Mouse (Mus musculus) lung, postnatal 0 days (tissue): ENCODE measurements around the gene Pgm5. TPM values are rescaled to one million over a fixed set of nuclear protein-coding genes. Genes with fewer than 3 reads are reported as not detected.

Experiments used
- ATAC-seq: fragments of 200-750 bp; cut with Nextera tagmentation; 2 replicates; pipeline ENCODE4 v1.8.0; 2017; ENCODE audit warnings: moderate library complexity
- DNase-seq: peaks from one replicate; pipeline ENCODE4 v3.0.0-alpha.2; 2016; ENCODE audit warnings: low spot score
- H3K27ac ChIP-seq: fragments of 300-500 bp; sonication (generic); 2 replicates; pipeline ENCODE4 v1.5.1; 2014; ENCODE audit warnings: antibody characterized with exemption, mild to moderate bottlenecking, low read length, mixed read lengths
- H3K27me3 ChIP-seq: fragments of 300-500 bp; sonication (generic); replicated peaks from 2 replicates; pipeline ENCODE4 v1.6.1; 2014; ENCODE audit warnings: low read length, mixed read lengths; ENCODE audit not compliant: insufficient read depth
- H3K36me3 ChIP-seq: fragments of 300-500 bp; sonication (generic); 2 replicates; pipeline ENCODE4 v1.6.1; 2014; ENCODE audit warnings: low read length, mixed read lengths; ENCODE audit not compliant: insufficient read depth
- H3K4me1 ChIP-seq: fragments of 300-500 bp; sonication (generic); 2 replicates; pipeline ENCODE4 v1.6.1; 2014; ENCODE audit warnings: antibody characterized with exemption, low read depth, low read length, mixed read lengths; ENCODE audit not compliant: insufficient read depth
- H3K4me2 ChIP-seq: fragments of 300-500 bp; sonication (generic); replicated peaks from 2 replicates; pipeline ENCODE4 v1.6.1; 2014; ENCODE audit warnings: low read depth, mild to moderate bottlenecking, low read length, moderate library complexity, mixed read lengths
- H3K4me3 ChIP-seq: fragments of 300-500 bp; sonication (generic); 2 replicates; pipeline ENCODE4 v1.5.1; 2014; ENCODE audit warnings: low read depth, low read length
- H3K9ac ChIP-seq: fragments of 300-500 bp; sonication (generic); replicated peaks from 2 replicates; pipeline ENCODE4 v1.6.1; 2014; ENCODE audit warnings: low read depth, mild to moderate bottlenecking
- H3K9me3 ChIP-seq: fragments of 300-500 bp; sonication (generic); 2 replicates; pipeline ENCODE4 v1.6.1; 2016; ENCODE audit warnings: low read length, mixed read lengths
- CTCF ChIP-seq: IDR thresholded peaks from 2 replicates; pipeline ENCODE4 v1.5.1; 2016; ENCODE audit warnings: antibody characterized with exemption, mild to moderate bottlenecking
- EP300 ChIP-seq: IDR thresholded peaks from 2 replicates; pipeline ENCODE4 v1.6.1; 2016; ENCODE audit warnings: antibody characterized with exemption, mild to moderate bottlenecking, control low read depth
- WGBS: fragments of 180-500 bp; shearing (Covaris S2); extraction: QIAGEN DNeasy Blood & Tissue Kit; methylation state at CpG from one replicate; pipeline ENCODE4 v1.1.7; 2014; 5-methylcytosine and 5-hydroxymethylcytosine counted together
- polyA plus RNA-seq: library from polyadenylated mRNA; unstranded; fragments of >200 nt; fragmentation: Nextera tagmentation; extraction: Ambion mirVana; gene quantifications from 2 replicates; pipeline ENCODE4 v1.2.1, GENCODE M21; 2015

The Pgm5 gene
- polyA plus RNA-seq, 1 experiment from 2014 or later = 3.4 TPM

DNA sequence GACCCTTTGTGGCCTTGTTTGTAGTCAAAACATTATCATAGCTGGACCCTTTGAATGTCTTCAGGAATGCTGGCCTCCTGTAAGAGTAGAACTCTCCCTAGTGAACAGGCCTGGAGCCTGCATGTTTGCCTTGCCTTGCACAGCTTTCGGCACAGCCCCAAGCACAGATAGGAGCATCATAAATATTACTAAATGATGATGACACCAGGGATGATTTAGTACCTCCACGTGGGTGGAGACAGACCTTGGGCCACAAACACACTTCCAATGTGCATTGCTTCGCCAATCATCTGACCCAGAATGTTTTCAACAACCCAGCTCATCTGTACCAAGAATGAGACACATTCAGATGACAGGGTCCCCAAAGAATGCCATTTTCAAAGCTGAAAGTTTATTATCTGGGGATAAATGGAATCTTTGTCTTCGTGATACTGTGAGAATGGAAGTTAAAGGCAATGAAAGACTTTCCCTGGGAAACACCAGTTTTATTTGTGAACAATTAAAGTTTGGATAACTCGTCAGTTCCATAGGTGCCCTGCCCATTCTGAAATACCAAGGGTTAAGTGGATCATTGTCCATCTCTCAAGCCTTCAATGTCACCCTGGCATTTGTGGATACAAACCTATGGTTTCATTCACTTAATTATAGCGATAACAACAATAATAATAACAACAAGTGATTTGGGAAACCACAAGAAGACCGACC, 49.4 kb downstream of the Pgm5 start:
- Histone ChIP-seq H3K36me3 (no peaks in the 10 kb centered on the region), H3K27ac (no peak overlapping the region), H3K4me2 (no peak overlapping the region), H3K9ac (no peak overlapping the region), H3K4me1 (no peaks in the 10 kb centered on the region), H3K4me3 (no peak overlapping the region), H3K9me3 (no peaks in the 10 kb centered on the region), H3K27me3 (no peaks in the 10 kb centered on the region)
- TF ChIP-seq CTCF = no peak
- no peak for TF ChIP-seq EP300
- 82% methylated on average over 7 of the region's 7 CpGs for WGBS
- ATAC-seq (no peak), DNase-seq (no peak)

DNA sequence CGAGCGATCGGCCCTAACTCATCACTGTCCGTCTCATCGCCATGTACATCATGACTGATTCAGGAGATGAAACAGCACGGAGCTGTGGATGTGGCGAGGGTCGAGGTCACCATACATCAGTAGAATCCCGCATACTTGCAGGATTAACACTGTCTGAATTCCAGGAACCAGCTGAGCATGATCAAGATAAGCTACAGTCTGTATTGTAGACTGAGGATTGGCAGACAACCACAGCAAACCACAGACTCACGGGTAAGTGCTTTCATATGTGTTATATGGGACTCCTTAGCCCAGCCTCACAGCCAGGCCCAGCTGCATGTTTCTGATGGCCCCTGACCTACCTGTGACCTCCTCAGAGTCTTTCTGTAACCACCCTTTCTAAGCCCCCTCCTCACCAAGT, 50.2 kb downstream of the Pgm5 start:
- Histone ChIP-seq H3K36me3 (no peaks in the 10 kb centered on the region), H3K4me2 (no peak overlapping the region), H3K9me3 (no peaks in the 10 kb centered on the region), H3K9ac (no peak overlapping the region), H3K4me1 (no peaks in the 10 kb centered on the region), H3K27me3 (no peaks in the 10 kb centered on the region), H3K27ac (no peak overlapping the region), H3K4me3 (no peak overlapping the region)
- ATAC-seq (no peak), DNase-seq (no peak)
- TF ChIP-seq CTCF = no peak
- TF ChIP-seq EP300 = no peak
- 57% methylated on average over 10 of the region's 10 CpGs for WGBS

DNA sequence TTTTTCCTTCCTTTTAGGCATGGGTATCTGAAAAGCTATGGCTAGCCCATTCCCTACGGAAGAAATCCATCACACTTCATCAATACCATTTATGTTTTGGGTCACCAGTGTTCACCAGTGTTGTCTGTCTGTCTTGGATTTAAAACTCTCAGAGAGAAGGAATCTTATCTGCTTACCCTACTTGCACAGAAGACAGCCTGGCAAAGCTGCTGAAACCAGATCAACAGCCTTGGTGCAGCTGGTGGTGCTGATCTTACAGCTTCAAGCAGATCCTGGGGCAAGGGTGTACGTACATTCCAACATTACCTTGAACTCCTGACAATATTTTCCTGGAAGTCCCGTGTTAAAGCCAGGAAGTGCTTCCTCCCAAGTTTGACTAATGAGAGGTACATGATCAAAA, 55.6 kb downstream of the Pgm5 start:
- ATAC-seq (no peak), DNase-seq (no peak)
- H3K9me3 ChIP-seq = no peaks in the 10 kb centered on the region
- H3K36me3 ChIP-seq = no peaks in the 10 kb centered on the region
- H3K27ac ChIP-seq = no peak overlapping the region
- no peak overlapping the region for H3K9ac ChIP-seq
- WGBS = 64% methylated on average over 3 of the region's 3 CpGs
- no peaks in the 10 kb centered on the region for H3K27me3 ChIP-seq
- H3K4me1 ChIP-seq = no peaks in the 10 kb centered on the region
- no peak overlapping the region for H3K4me3 ChIP-seq
- TF ChIP-seq CTCF = no peak
- TF ChIP-seq EP300 = no peak
- H3K4me2 ChIP-seq = no peak overlapping the region

DNA sequence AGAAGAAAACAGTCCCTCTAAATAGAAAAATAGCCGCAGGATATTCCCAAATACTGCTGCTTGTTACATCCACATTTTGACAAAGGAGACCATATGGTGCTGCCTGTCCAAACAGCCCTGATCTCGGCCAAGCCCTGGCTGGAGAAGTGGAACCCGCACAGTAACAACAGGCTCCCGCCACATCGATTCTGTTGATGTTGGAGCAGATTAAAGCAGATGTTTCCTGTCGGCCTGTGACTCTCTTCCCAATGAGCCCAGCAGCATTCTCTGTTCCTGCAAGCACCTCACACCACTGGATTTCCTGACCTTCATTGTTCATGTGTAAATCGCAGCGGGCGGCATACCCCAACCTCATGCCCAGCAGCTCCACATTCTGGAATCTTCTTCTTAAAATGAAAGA, 64.0 kb downstream of the Pgm5 start:
- Histone ChIP-seq H3K4me1 (no peaks in the 10 kb centered on the region), H3K4me2 (no peak overlapping the region), H3K9ac (no peak overlapping the region), H3K4me3 (no peak overlapping the region), H3K27ac (no peak overlapping the region), H3K36me3 (no peaks in the 10 kb centered on the region), H3K9me3 (no peaks in the 10 kb centered on the region), H3K27me3 (no peaks in the 10 kb centered on the region)
- 35% methylated on average over 9 of the region's 9 CpGs for WGBS
- peak; percentile 58 for DNase-seq
- ATAC-seq = peak; percentile 68
- TF ChIP-seq CTCF = no peak
- TF ChIP-seq EP300 = no peak

DNA sequence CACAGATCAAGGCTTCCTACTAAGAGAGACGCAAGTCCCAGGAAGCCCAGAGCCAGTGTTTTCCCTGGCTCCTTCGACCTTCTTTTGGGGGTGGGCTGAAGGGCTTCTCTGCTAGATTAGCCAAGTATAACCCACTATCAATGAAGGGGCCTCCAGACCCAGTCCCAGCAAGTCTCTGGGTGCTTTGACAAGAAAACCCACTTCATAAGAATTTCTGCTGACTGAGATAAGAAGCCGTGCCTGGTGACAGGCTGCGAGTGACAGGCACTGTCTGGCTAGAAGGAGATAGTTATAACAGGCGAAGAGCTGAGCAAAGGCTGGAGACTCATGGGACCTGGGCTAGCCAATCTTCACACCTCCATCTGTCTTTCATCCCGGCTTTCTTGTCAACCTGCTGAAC, 67.3 kb downstream of the Pgm5 start:
- no peak for TF ChIP-seq EP300
- H3K4me3 ChIP-seq = no peak overlapping the region
- 43% methylated on average over 6 of the region's 6 CpGs for WGBS
- ATAC-seq = no peak; the same call in 1 of the 2 replicates
- DNase-seq = peak; percentile 60
- no peaks in the 10 kb centered on the region for H3K36me3 ChIP-seq
- H3K9me3 ChIP-seq = no peaks in the 10 kb centered on the region
- H3K27me3 ChIP-seq = no peaks in the 10 kb centered on the region
- H3K4me1 ChIP-seq = no peaks in the 10 kb centered on the region
- H3K27ac ChIP-seq = no peak overlapping the region
- H3K4me2 ChIP-seq = no peak overlapping the region
- H3K9ac ChIP-seq = no peak overlapping the region

DNA sequence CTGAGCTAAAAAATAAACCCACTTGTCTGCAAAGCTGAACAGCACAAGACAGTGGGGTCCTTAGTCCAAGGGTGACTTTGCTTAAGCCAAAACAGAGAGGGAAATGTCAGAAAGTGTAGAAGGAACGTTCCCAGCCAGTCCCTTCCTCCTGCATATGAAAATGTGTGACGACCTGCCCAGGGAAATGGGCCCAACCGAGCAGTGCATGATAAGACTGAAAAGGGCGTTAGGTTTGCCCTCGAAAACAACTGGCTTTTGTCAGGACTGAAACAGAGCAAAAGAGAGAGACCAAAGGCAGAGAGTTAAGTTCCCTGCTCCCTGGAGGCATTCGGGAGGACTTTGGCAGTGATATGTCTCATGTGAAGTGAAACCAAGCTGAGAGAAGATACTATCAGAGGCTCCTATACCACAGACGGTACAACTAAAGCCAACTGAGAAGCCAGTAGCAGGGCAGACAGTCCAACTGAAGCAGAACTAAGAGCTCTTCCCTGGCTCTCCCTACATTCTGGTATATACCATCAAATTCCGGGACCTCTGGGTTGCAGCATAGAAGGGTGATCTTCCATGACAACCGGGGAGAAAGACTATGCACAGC, 68.0 kb downstream of the Pgm5 start:
- DNase-seq = no peak
- no peaks in the 10 kb centered on the region for H3K27me3 ChIP-seq
- H3K4me1 ChIP-seq = no peaks in the 10 kb centered on the region
- no peaks in the 10 kb centered on the region for H3K36me3 ChIP-seq
- no peaks in the 10 kb centered on the region for H3K9me3 ChIP-seq
- no peak for TF ChIP-seq EP300
- TF ChIP-seq CTCF = no peak
- no peak overlapping the region for H3K9ac ChIP-seq
- WGBS = 66% methylated on average over 9 of the region's 9 CpGs
- H3K4me3 ChIP-seq = no peak overlapping the region
- no peak for ATAC-seq
- H3K27ac ChIP-seq = no peak overlapping the region
- H3K4me2 ChIP-seq = no peak overlapping the region
